In the genomic region with DNA sequence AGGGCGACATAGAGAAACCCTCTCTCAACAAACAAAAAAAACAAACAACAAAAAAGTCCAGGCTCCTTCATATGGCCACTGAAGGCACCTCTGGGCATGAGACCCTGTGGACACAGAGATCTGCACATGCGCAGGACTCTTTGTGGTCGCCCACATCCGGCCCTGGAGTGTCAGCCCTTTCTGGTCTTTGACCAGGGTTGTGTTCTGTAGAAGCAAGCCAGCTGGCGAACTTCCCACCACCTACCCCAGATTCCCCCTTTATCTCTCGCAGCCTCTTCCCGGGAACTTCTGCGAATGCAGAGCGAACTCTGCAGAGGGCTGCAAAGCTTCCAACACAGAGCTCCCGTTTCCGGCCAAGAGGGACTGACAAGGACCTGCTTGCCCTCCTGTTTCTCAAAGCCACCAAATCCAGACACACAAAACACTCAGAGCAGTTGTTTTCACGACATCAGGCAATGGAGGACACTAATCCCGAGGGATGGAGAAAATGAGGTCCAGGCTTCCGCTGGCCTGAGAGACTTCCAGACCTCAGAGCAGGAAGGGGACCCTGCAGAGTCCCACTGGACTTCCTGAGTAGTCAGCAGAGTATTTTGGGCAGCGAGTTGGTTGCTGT, we compare ENCODE assay signal across 9 mouse cellular contexts. TPM values are rescaled to one million over a fixed set of nuclear protein-coding genes. Genes with fewer than 3 reads are reported as not detected.
A peak's percentile ranks its signal among the peaks of the same experiment; 100 is the strongest.
DNase-seq lines count a peak whose midpoint lies in the region; ATAC-seq lines count a peak whose summit lies in the region.
"Had no signal": no experiment of that assay in that cellular context is flagged by ENCODE, and none has a peak within 500 bp of the region (broad histone marks: within the 10 kb centered on the region; RNA-seq: fewer than 3 reads in every experiment).

No protein-coding gene starts in this region.

- no peaks in the 10 kb centered on the region for H3K27me3 ChIP-seq in hindbrain, embryonic 16.5 days (replicated peaks; ENCODE audit: control insufficient read depth, insufficient read depth, low read length)
- H3K27me3 ChIP-seq in hindbrain, embryonic 13.5 days, result no peaks in the 10 kb centered on the region
- no peaks in the 10 kb centered on the region for H3K27me3 ChIP-seq in heart, embryonic 16.5 days (ENCODE audit: control insufficient read depth, insufficient read depth, low read length)
- no peaks in the 10 kb centered on the region for H3K27me3 ChIP-seq in forebrain, embryonic 14.5 days (replicated peaks; ENCODE audit: control insufficient read depth, insufficient read depth, low read length)

- H3K4me2 ChIP-seq in hindbrain, embryonic 16.5 days (ENCODE audit: low read length), result no peak overlapping the region; the same call in 1 of the 2 replicates
- H3K4me2 ChIP-seq in hindbrain, embryonic 13.5 days, result no peak overlapping the region
- H3K4me2 ChIP-seq in heart, embryonic 16.5 days (ENCODE audit: low read depth, low read length), result peak overlapping the region; percentile 66
- H3K4me2 ChIP-seq in forebrain, embryonic 14.5 days (ENCODE audit: low read length), result no peak overlapping the region

- no peaks in the 10 kb centered on the region for H3K36me3 ChIP-seq in hindbrain, embryonic 16.5 days (ENCODE audit: control insufficient read depth, insufficient read depth, low read length)
- no peaks in the 10 kb centered on the region for H3K36me3 ChIP-seq in hindbrain, embryonic 13.5 days
- no peaks in the 10 kb centered on the region for H3K36me3 ChIP-seq in heart, embryonic 16.5 days (ENCODE audit: control insufficient read depth, insufficient read depth)
- H3K36me3 ChIP-seq in forebrain, embryonic 14.5 days (ENCODE audit: control insufficient read depth, insufficient read depth, low read length), result no peaks in the 10 kb centered on the region

- H3K9ac ChIP-seq in hindbrain, embryonic 16.5 days (ENCODE audit: low read depth, low read length), result no peak overlapping the region; the same call in 1 of the 2 replicates
- H3K9ac ChIP-seq in hindbrain, embryonic 13.5 days, result no peak overlapping the region
- H3K9ac ChIP-seq in heart, embryonic 16.5 days (ENCODE audit: low read length), result peak overlapping the region; percentile 62
- H3K9ac ChIP-seq in forebrain, embryonic 14.5 days (ENCODE audit: low read length), result no peak overlapping the region

- no peaks in the 10 kb centered on the region for H3K4me1 ChIP-seq in hindbrain, embryonic 16.5 days (ENCODE audit: control insufficient read depth, insufficient read depth, low read depth, low read length)
- H3K4me1 ChIP-seq in hindbrain, embryonic 13.5 days (replicated peaks), result no peaks in the 10 kb centered on the region
- H3K4me1 ChIP-seq in heart, embryonic 16.5 days (ENCODE audit: control insufficient read depth, insufficient read depth, low read length), result peaks cover 14% of the 10 kb centered on the region
- H3K4me1 ChIP-seq in forebrain, embryonic 14.5 days (ENCODE audit: control insufficient read depth, insufficient read depth, low read length), result no peaks in the 10 kb centered on the region

- 55% methylated on average over 15 of the region's 15 CpGs for WGBS in hindbrain, embryonic 16.5 days
- 75% methylated on average over 15 of the region's 15 CpGs for WGBS in hindbrain, embryonic 13.5 days
- WGBS in heart, embryonic 16.5 days, result 9% methylated on average over 15 of the region's 15 CpGs
- 70% methylated on average over 15 of the region's 15 CpGs for WGBS in forebrain, embryonic 14.5 days

- H3K4me3 ChIP-seq in hindbrain, embryonic 16.5 days (ENCODE audit: low read length), result no peak overlapping the region
- no peak overlapping the region for H3K4me3 ChIP-seq in hindbrain, embryonic 13.5 days
- peak overlapping the region; percentile 35 for H3K4me3 ChIP-seq in heart, embryonic 16.5 days (ENCODE audit: low read length)
- no peak overlapping the region for H3K4me3 ChIP-seq in forebrain, embryonic 14.5 days (ENCODE audit: low read depth, low read length)

- no peaks in the 10 kb centered on the region for H3K9me3 ChIP-seq in hindbrain, embryonic 16.5 days (ENCODE audit: control insufficient read depth, low read length)
- H3K9me3 ChIP-seq in hindbrain, embryonic 13.5 days, result no peaks in the 10 kb centered on the region
- H3K9me3 ChIP-seq in heart, embryonic 16.5 days (replicated peaks; ENCODE audit: control insufficient read depth, low read length), result no peaks in the 10 kb centered on the region
- H3K9me3 ChIP-seq in forebrain, embryonic 14.5 days (replicated peaks; ENCODE audit: control insufficient read depth, low read length), result no peaks in the 10 kb centered on the region

- H3K27ac ChIP-seq in hindbrain, embryonic 16.5 days (ENCODE audit: low read depth, low read length), result peak overlapping the region; percentile 69
- H3K27ac ChIP-seq in hindbrain, embryonic 13.5 days, result no peak overlapping the region
- peak overlapping the region; percentile 88 for H3K27ac ChIP-seq in heart, embryonic 16.5 days (ENCODE audit: low read length)
- H3K27ac ChIP-seq in forebrain, embryonic 14.5 days (ENCODE audit: low read depth, low read length), result no peak overlapping the region

- DNase-seq in adrenal gland, postnatal 36 days, result peak; percentile 53 to 69
- peak; percentile 81 to 88 for DNase-seq in kidney, postnatal 4 days
- peak; percentile 90 for DNase-seq in lung, postnatal 10 days
- DNase-seq in spleen, postnatal 36 days (ENCODE audit: low spot score in 2 of 2), result peak; percentile 78 to 80
- DNase-seq in forebrain, embryonic 14.5 days (ENCODE audit: low spot score), result no peak

- ATAC-seq in hindbrain, embryonic 16.5 days, result no peak
- ATAC-seq in hindbrain, embryonic 13.5 days (ENCODE audit: low FRiP score), result no peak
- peak; percentile 90 for ATAC-seq in heart, embryonic 16.5 days (replicated peaks; ENCODE audit: extremely low read depth, insufficient read depth, low FRiP score)
- ATAC-seq in forebrain, embryonic 14.5 days, result no peak

RNA-seq across cellular contexts. Expression of a gene that starts 8.7 kb away (rescaled TPM):
- polyA plus RNA-seq in hindbrain, embryonic 16.5 days (2015; fragmentation: Nextera tagmentation; extraction: Ambion mirVana), result 8.0 and 10.7 TPM in 2 replicates
- 7.0 and 8.0 TPM in 2 replicates for polyA plus RNA-seq in hindbrain, embryonic 13.5 days (2015; fragmentation: Nextera tagmentation; extraction: Ambion mirVana)
- total RNA-seq in adrenal gland, postnatal 36 days (2021), result 1 to 10 TPM; 1.1 to 3.3 TPM
- polyA plus RNA-seq in heart, embryonic 16.5 days (2015; fragmentation: Nextera tagmentation; extraction: Ambion mirVana), result 4.2 and 7.0 TPM in 2 replicates
- polyA plus RNA-seq in forebrain, embryonic 14.5 days (2014; fragmentation: Nextera tagmentation; extraction: Ambion mirVana), result 6.1 and 6.4 TPM in 2 replicates

RNA-seq across cellular contexts. Expression of a gene that starts 18.6 kb away (rescaled TPM):
- 1.3 and 1.6 TPM in 2 replicates for polyA plus RNA-seq in hindbrain, embryonic 16.5 days (2015; fragmentation: Nextera tagmentation; extraction: Ambion mirVana)
- 1.0 and 2.1 TPM in 2 replicates for polyA plus RNA-seq in hindbrain, embryonic 13.5 days (2015; fragmentation: Nextera tagmentation; extraction: Ambion mirVana)
- total RNA-seq in adrenal gland, postnatal 36 days (2021), result 1 to 10 TPM in 1 of 2 experiments, not detected in 1; 2.1 TPM
- 1.7 and 2.2 TPM in 2 replicates for polyA plus RNA-seq in heart, embryonic 16.5 days (2015; fragmentation: Nextera tagmentation; extraction: Ambion mirVana)
- polyA plus RNA-seq in forebrain, embryonic 14.5 days (2014; fragmentation: Nextera tagmentation; extraction: Ambion mirVana), result 1.8 TPM in 1 of 2 replicates, not detected in the other
- polyA plus RNA-seq: embryonic facial prominence, embryonic 11.5 days had no signal

RNA-seq across cellular contexts. Expression of a gene that starts 53.9 kb away (rescaled TPM):
- 48.8 and 49.5 TPM in 2 replicates for polyA plus RNA-seq in hindbrain, embryonic 16.5 days (2015; fragmentation: Nextera tagmentation; extraction: Ambion mirVana)
- 45.5 and 45.6 TPM in 2 replicates for polyA plus RNA-seq in hindbrain, embryonic 13.5 days (2015; fragmentation: Nextera tagmentation; extraction: Ambion mirVana)
- 10 to 100 TPM; 55.6 to 69.4 TPM for total RNA-seq in adrenal gland, postnatal 36 days (2021)
- 25.8 and 27.1 TPM in 2 replicates for polyA plus RNA-seq in heart, embryonic 16.5 days (2015; fragmentation: Nextera tagmentation; extraction: Ambion mirVana)
- polyA plus RNA-seq in forebrain, embryonic 14.5 days (2014; fragmentation: Nextera tagmentation; extraction: Ambion mirVana), result 59.8 and 65.3 TPM in 2 replicates

Comparison
In these comparisons a context has a peak if more than half of its experiments do, and no peak if none do; other contexts are left out.
1. H3K27ac ChIP-seq: peak in hindbrain, embryonic 16.5 days (single experiment) and heart, embryonic 16.5 days (single experiment); none in hindbrain, embryonic 13.5 days (single experiment) and forebrain, embryonic 14.5 days (single experiment).